9 mouse cellular contexts compared by ENCODE assay signal in the genomic region with DNA sequence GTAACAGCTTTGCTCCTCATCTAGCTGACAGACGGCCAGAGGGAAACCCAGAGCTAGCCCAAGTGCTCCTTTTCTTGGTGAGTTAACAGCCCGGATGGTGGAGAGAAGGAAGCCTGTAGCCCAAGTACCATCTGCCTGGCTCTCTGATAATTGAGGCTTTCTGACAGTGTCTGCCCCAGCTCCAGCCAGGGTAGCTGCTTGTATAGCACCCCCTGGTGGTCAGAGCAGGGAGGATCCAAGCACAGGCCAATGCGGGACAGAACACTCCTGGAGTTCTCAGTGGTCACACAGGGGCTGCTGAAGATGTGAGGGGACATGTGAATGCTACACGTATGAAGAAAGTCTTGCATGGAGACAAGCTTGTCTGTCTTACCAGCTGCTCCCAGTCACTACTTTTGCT. TPM values are rescaled to one million over a fixed set of nuclear protein-coding genes. Genes with fewer than 3 reads are reported as not detected.
DNase-seq lines count a peak whose midpoint lies in the region; ATAC-seq and TF ChIP-seq lines count a peak whose summit lies in the region.
"Had no signal": no experiment of that assay in that cellular context is flagged by ENCODE, and none has a peak within 500 bp of the region (broad histone marks: within the 10 kb centered on the region; RNA-seq: fewer than 3 reads in every experiment).

No protein-coding gene starts in this region.

- 43% methylated on average over 4 of the region's 4 CpGs for WGBS in heart, adult 2 months
- 40% methylated on average over 4 of the region's 4 CpGs for WGBS in lung, postnatal 0 days

- H3K4me1 ChIP-seq in CH12.LX (ENCODE audit: control insufficient read depth in 1 of 2, insufficient read depth in 2 of 2) = peaks cover 16 to 46% of the 10 kb centered on the region in 2 experiments; a peak in 3 of 4 replicates
- H3K4me1 ChIP-seq in heart, adult 2 months (ENCODE audit: control insufficient read depth, insufficient read depth, low read length) = peaks cover 11% of the 10 kb centered on the region
- peaks cover 3% of the 10 kb centered on the region; the same call in 1 of the 2 replicates for H3K4me1 ChIP-seq in lung, postnatal 0 days (ENCODE audit: insufficient read depth, low read depth, low read length)

- TF ChIP-seq CTCF in CH12.LX (conservative IDR thresholded peaks at IDR 0.05 in 1 of 2, IDR thresholded peaks at IDR 0.05 in 1 of 2; ENCODE audit: low read depth in 2 of 2, low read length in 2 of 2) = peak; percentile 88 to 91
- no peak for TF ChIP-seq CTCF in heart, adult 2 months (IDR thresholded peaks at IDR 0.05)
- TF ChIP-seq CTCF in lung, postnatal 0 days (IDR thresholded peaks at IDR 0.05) = peak; percentile 96

- H3K9me3 ChIP-seq in CH12.LX (replicated peaks; ENCODE audit: low read length) = peaks cover 16% of the 10 kb centered on the region
- H3K9me3 ChIP-seq in lung, postnatal 0 days (ENCODE audit: low read length) = no peaks in the 10 kb centered on the region
- H3K9me3 ChIP-seq: heart, embryonic 15.5 days had no signal

- in situ Hi-C loops in CH12.LX (cut with MboI; ENCODE audit: low pct_ligation_motif_present, low pct_unique_long_range_greater_than_20kb, low sequenced_read_pairs) = loop anchor here (5.0 kb wide), 2 partner anchors 37 to 92 kb away; no protein-coding TSS in a partner anchor

- no peaks in the 10 kb centered on the region for H3K27me3 ChIP-seq in CH12.LX (replicated peaks)
- H3K27me3 ChIP-seq in heart, adult 2 months (ENCODE audit: control insufficient read depth, insufficient read depth, low read length) = no peaks in the 10 kb centered on the region
- H3K27me3 ChIP-seq in lung, postnatal 0 days (replicated peaks; ENCODE audit: insufficient read depth, low read length) = no peaks in the 10 kb centered on the region
- H3K27me3 ChIP-seq: heart, embryonic 15.5 days had no signal

- dilution Hi-C loops in CH12.LX (cut with MboI; ENCODE audit: extremely low pct_ligation_motif_present, extremely low pct_unique_long_range_greater_than_20kb, low sequenced_read_pairs) = no loop called here

- H3K79me2 ChIP-seq in CH12.LX (replicated peaks; ENCODE audit: control insufficient read depth, extremely low read depth, insufficient read depth, poor library complexity, severe bottlenecking) = no peaks in the 10 kb centered on the region
- no peaks in the 10 kb centered on the region for H3K79me2 ChIP-seq in heart, adult 2 months (replicated peaks; ENCODE audit: control insufficient read depth, insufficient read depth, low read length)

- no peak overlapping the region for H3K4me2 ChIP-seq in CH12.LX (ENCODE audit: insufficient read depth, low read depth, poor library complexity, severe bottlenecking)
- H3K4me2 ChIP-seq in lung, postnatal 0 days (replicated peaks; ENCODE audit: low read depth, low read length) = no peak overlapping the region
- H3K4me2 ChIP-seq: heart, embryonic 15.5 days had no signal

- no peaks in the 10 kb centered on the region for H3K36me3 ChIP-seq in CH12.LX (replicated peaks in 1 of 2; ENCODE audit: control insufficient read depth in 1 of 2, insufficient read depth in 1 of 2, low read length in 1 of 2)
- H3K36me3 ChIP-seq in heart, adult 2 months (ENCODE audit: control insufficient read depth, insufficient read depth, low read length) = no peaks in the 10 kb centered on the region
- no peaks in the 10 kb centered on the region; the same call in 1 of the 2 replicates for H3K36me3 ChIP-seq in lung, postnatal 0 days (ENCODE audit: insufficient read depth, low read length)
- H3K36me3 ChIP-seq: heart, embryonic 15.5 days had no signal

- no peak for TF ChIP-seq EP300 in CH12.LX (IDR thresholded peaks at IDR 0.05; ENCODE audit: low read length)
- TF ChIP-seq EP300 in heart, adult 2 months (IDR thresholded peaks at IDR 0.05; ENCODE audit: insufficient read depth, low read depth, low read length) = peak; percentile 84
- no peak for TF ChIP-seq EP300 in lung, postnatal 0 days (IDR thresholded peaks at IDR 0.05)

- ATAC-seq in lung, postnatal 0 days = peak; percentile 69

- peak; percentile 68 for DNase-seq in CH12.LX (ENCODE audit: extremely low read depth)
- peak; percentile 85 for DNase-seq in adrenal gland, adult 2 months
- peak; percentile 74 for DNase-seq in embryo, embryonic 11 days
- DNase-seq in heart, adult 2 months = peak; percentile 79 to 86
- peak; percentile 78 to 90 for DNase-seq in kidney, postnatal 25 days
- peak; percentile 78 for DNase-seq in lung, postnatal 0 days (ENCODE audit: low spot score)
- peak; percentile 80 for DNase-seq in retina, postnatal 1 day
- DNase-seq in urinary bladder, adult 18-20 months (ENCODE audit: low spot score in 2 of 2) = peak; percentile 61 to 66

- H3K27ac ChIP-seq in CH12.LX (ENCODE audit: insufficient read depth, low read depth) = no peak overlapping the region
- H3K27ac ChIP-seq in heart, adult 2 months = no peak overlapping the region
- no peak overlapping the region for H3K27ac ChIP-seq in lung, postnatal 0 days (ENCODE audit: low read length)
- H3K27ac ChIP-seq: heart, embryonic 15.5 days had no signal

- no peak overlapping the region for H3K4me3 ChIP-seq in CH12.LX (replicated peaks in 1 of 3; ENCODE audit: low read depth in 2 of 3, low read length in 2 of 3, poor library complexity in 1 of 3)
- H3K4me3 ChIP-seq in heart, adult 2 months = no peak overlapping the region
- H3K4me3 ChIP-seq in lung, postnatal 0 days (ENCODE audit: low read depth, low read length) = no peak overlapping the region
- H3K4me3 ChIP-seq: heart, embryonic 15.5 days had no signal

- no peak overlapping the region for H3K9ac ChIP-seq in CH12.LX (ENCODE audit: insufficient read depth, low read depth)
- H3K9ac ChIP-seq in heart, adult 2 months (ENCODE audit: low read depth, low read length) = no peak overlapping the region
- no peak overlapping the region for H3K9ac ChIP-seq in lung, postnatal 0 days (replicated peaks; ENCODE audit: low read depth)
- H3K9ac ChIP-seq: heart, embryonic 15.5 days had no signal

- peak; percentile 71 for TF ChIP-seq RAD21 in CH12.LX (IDR thresholded peaks at IDR 0.05; ENCODE audit: low read depth, low read length)

- intact Hi-C loops in heart, adult 2 months (cut with DNase I) = loop anchor here (1.0 to 10.0 kb wide), 2 partner anchors 127 to 561 kb away; no protein-coding TSS in a partner anchor

- no peak for TF ChIP-seq POLR2A in CH12.LX (IDR thresholded peaks at IDR 0.05; ENCODE audit: low read depth, low read length)
- no peak for TF ChIP-seq POLR2A in heart, adult 2 months (IDR thresholded peaks at IDR 0.05; ENCODE audit: insufficient read depth, low read depth, low read length)

TF ChIP-seq in CH12.LX, 34 proteins besides CTCF, POLR2A, EP300 and RAD21:
- TF ChIP-seq MAFK (IDR thresholded peaks at IDR 0.05; ENCODE audit: insufficient replicate concordance, low read length) (no peak), CHD1 (IDR thresholded peaks at IDR 0.05; ENCODE audit: low read depth, low read length) (no peak), IRF4 (IDR thresholded peaks at IDR 0.05; ENCODE audit: low read depth, low read length) (no peak), NRF1 (IDR thresholded peaks at IDR 0.05; ENCODE audit: low read depth, low read length) (no peak), ZNF384 (IDR thresholded peaks at IDR 0.05; ENCODE audit: low read depth, low read length) (no peak), JUN (IDR thresholded peaks at IDR 0.05; ENCODE audit: insufficient read depth, low read depth, low read length) (no peak), RCOR1 (conservative IDR thresholded peaks at IDR 0.05; ENCODE audit: low read depth, low read length) (no peak), SMC3 (IDR thresholded peaks at IDR 0.05; ENCODE audit: low read depth, low read length) (peak; percentile 87)

RNA-seq across cellular contexts. Expression of gene Col15a1, which starts 47.7 kb away (rescaled TPM):
- total RNA-seq in CH12.LX (2012; rRNA removed) (0.08 and 0.17 TPM in 2 replicates), CH12.LX (2014; rRNA removed) (0.14 and 0.68 TPM in 2 replicates)
- 1.1 and 2.2 TPM in 2 replicates for polyA plus RNA-seq in CH12.LX (2012; ENCODE audit: insufficient read length, low read depth)
- 10 to 100 TPM; 18.5 to 33.4 TPM for total RNA-seq in adrenal gland, adult 2 months (2021)
- 32.7 and 36.2 TPM in 2 replicates for polyA plus RNA-seq in adrenal gland, adult 2 months (2012; rRNA removed)
- total RNA-seq in heart, adult 2 months (2021) = 10 to 100 TPM; 36.9 to 86.4 TPM
- 97.6 and 161 TPM in 2 replicates for polyA plus RNA-seq in heart, adult 2 months (2012; rRNA removed)
- polyA plus RNA-seq in lung, postnatal 0 days (2015; fragmentation: Nextera tagmentation; extraction: Ambion mirVana) = 4.9 and 6.0 TPM in 2 replicates
